Mouse (Mus musculus): ENCODE measurements around the gene Senp8.
"Not testable (repeated sequence)": the region's sequence is repeated elsewhere in the genome, so short reads cannot be mapped to it uniquely, and the experiment has no call there.

Gene Senp8

DNA sequence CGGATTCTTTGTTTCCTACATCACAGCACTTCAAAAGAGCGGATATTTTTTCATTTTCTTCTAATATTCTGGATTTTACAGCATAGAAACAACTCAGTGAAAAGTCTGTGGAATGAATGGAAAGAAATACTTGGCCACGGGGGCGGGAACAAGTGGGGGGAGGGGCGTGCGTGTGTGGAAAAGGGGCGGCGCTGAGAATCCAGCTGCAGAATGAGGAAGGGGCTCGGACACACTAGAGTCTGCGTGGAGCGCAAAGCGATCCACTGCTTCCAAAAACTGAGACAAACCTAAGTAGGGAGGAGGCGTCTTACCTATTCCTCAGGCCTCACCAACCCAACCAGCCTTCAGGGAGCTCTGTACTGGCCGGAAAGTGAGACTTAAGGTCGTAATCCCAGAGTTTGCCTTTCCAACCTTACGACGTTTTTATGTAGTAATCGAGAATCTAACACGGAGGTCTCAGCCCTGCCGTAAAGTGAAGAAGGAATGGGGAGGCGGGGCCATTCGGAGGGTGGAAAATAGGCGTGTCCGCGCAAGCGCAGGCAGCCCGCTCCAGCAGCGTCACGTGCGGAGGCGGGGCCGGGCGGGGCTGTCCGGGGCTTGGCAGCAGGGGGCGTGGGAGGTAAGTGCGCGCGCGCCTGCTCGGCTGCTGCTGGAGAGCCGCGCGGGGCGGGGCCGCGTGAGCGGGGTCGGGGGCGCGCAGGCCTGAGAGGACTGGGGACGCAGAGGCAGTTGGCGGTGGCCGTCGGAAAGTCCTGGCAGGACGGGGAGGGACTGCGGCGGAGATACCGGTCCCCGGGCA, at the start of gene Senp8, which contains the start of gene Myo9a:
Gene Senp8, minus strand, starts transcription at position 444 of the 799 bp plus-strand sequence.
Gene Myo9a, plus strand, starts transcription at position 630 of the 799 bp plus-strand sequence.
- peak; percentile 99 for DNase-seq

DNA sequence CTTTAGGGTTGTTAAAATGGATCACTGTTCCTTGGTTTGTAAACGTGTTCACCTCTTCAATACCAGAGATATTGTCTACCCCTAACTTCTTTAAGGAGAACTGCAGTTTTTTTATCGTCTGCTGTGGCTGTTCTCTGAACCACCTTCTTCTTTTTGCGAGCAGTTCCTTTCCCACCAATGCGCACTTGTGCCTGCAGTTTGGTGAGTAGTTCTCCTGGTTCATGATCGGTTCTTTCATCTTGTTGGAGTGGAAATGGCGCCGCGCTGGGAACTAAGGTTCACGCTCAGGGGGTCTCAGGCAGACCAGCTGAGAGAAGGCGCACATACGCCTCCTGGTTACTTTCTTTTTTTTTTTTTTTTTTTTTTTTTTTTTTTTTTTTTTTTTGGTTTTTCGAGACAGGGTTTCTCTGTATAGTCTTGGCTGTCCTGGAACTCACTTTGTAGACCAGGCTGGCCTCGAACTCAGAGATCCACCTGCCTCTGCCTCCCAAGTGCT, 16.5 kb upstream of the Senp8 start:
- DNase-seq: not testable (repeated sequence)

- DNase-seq: no peak
Measured at GRCm38 (mm10) chr9:59760515-59760914, 10.0 kb upstream of the Senp8 start.

- not testable (repeated sequence) for DNase-seq
Measured at GRCm38 (mm10) chr9:59757016-59757415, 6.5 kb upstream of the Senp8 start.

GRCm38 (mm10) chr9:59755199-59755598, 4.7 kb upstream of the Senp8 start:
- no peak for DNase-seq

GRCm38 (mm10) chr9:59751966-59752365, 1.5 kb upstream of the Senp8 start:
- DNase-seq: no peak

DNA sequence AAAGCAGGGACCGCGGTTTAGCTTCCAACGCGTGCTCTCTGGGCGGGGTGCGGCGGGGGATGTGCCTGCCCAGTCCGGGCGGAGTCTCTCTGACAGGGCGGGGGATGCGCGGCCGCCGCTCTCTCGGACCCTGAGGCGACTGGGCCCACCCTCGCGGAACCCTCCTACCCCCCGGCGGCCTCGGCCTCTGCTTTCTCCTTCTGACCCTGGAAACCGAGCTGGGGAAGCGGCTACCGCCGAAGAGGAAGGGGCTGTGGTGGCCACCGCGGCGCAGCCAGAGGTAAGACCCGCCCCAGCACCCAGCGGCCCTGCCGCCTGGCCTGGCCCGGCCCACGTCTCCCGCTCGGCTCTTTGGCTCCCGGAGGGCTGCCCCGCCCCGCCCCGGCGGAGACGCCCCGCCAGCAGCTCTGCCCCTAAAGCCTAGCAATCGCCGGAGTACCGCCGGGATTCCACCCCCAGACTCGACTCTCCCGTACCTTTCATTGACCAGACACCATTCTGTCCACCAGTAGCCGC, 614 bp upstream of the Senp8 start:
- no peak for DNase-seq

- DNase-seq: peak; percentile 25
Measured at GRCm38 (mm10) chr9:59749581-59750265, 787 bp downstream of the Senp8 start.

DNA sequence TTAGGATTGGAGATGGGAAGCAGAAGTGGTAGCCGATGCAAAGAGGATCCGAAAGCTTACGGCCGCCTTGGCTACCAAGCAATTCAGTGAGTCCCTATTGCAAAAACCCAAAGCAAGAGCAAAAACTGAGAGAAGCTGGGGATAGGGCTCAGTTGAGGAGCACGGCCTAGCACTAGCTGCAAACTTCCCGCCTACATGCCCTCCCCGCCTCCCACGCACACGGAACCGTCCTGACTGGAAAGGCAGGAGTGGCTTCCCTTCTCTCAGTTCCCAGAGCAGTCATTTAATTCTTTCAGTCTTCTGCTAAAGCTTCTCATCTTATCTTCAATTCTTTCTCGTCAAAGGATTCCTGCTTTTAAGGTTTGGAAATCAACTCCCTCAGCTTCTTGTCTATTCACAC, 1.5 kb downstream of the Senp8 start:
- peak; percentile 28 for DNase-seq

- DNase-seq: no peak
Measured at GRCm38 (mm10) chr9:59748387-59748786, 2.1 kb downstream of the Senp8 start.

DNA sequence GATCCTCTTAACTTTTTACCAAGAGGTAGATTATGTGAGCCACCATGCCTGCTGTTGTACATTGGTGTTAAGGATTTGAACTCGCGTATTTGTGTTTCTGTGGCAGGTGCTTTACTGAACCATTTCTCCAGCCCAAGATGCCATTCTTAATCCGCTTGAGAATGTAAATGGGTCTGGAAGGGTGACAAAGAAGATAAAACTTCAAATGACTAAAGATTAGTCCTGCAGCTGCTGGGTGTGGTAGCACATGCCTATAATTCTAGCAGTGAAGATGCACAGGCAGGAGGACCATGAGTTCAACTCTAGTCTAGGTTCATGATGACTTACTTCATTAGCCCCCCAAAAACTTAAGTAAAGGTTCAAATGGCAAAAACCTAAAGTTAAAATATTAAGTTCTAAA, 6.6 kb downstream of the Senp8 start:
- no peak for DNase-seq

DNA sequence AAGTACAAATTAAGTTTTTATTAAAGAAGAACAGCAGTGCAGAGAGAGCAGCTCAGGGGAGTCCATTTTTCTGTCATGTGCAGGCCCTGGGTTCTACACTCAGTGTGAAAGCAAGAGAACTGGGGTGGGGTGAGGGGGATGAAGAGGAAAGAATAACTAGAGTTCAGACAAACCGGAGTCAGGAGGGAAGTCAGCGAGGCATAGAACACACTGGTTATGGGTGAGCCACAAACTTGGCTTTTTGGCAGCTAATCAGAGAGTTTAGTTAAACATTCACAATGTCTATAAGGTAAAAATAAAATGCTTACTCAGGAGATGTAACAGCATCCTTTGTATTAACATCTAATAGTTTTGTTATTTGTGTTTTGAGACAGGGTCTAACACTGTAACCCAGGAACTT, 9.9 kb downstream of the Senp8 start:
- no peak for DNase-seq

- DNase-seq: no peak
Measured at GRCm38 (mm10) chr9:59735394-59735793, 15.1 kb downstream of the Senp8 start.

GRCm38 (mm10) chr9:59733075-59733474, 17.4 kb downstream of the Senp8 start:
- no peak for DNase-seq

DNA sequence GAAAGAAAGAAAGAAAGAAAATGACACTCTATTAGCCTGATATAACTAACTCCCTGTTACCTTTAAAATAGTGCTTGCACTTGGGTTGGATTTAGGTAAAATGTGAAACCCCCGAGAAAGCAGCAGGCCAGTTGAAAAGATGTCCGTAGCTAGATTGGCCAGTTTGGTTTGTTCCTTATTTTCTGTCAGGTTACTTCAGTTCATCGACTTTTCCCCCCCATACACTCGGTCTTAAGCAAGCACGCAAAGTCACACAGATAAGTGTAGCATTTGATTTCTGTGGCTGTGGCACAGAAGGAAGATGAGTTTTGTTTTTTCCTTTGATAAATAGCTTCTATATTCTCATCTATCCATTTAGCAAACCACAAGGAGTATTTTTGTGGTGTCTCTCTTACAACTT, 19.4 kb downstream of the Senp8 start:
- DNase-seq: no peak

- DNase-seq: no peak
Measured at GRCm38 (mm10) chr9:59727569-59728286, 22.8 kb downstream of the Senp8 start.

GRCm38 (mm10) chr9:59725515-59725914, 25.0 kb downstream of the Senp8 start:
- DNase-seq: no peak

GRCm38 (mm10) chr9:59723791-59724442, 26.6 kb downstream of the Senp8 start:
- peak; percentile 39 for DNase-seq

- DNase-seq: peak; percentile 67
Measured at GRCm38 (mm10) chr9:59723096-59723657, 27.3 kb downstream of the Senp8 start.

GRCm38 (mm10) chr9:59721144-59721543, 29.4 kb downstream of the Senp8 start:
- DNase-seq: no peak

GRCm38 (mm10) chr9:59718237-59718636, 32.3 kb downstream of the Senp8 start:
- no peak for DNase-seq

GRCm38 (mm10) chr9:59716275-59716898, 34.1 kb downstream of the Senp8 start:
- DNase-seq: no peak
